Mouse (Mus musculus): ENCODE measurements around the gene Kcnip2. TPM values are rescaled to one million over a fixed set of nuclear protein-coding genes. Genes with fewer than 3 reads are reported as not detected.
A peak's percentile ranks its signal among the peaks of the same experiment; 100 is the strongest.

Gene Kcnip2
- polyA plus RNA-seq, 1 experiment from 2014 or later: 3.0 TPM

DNA sequence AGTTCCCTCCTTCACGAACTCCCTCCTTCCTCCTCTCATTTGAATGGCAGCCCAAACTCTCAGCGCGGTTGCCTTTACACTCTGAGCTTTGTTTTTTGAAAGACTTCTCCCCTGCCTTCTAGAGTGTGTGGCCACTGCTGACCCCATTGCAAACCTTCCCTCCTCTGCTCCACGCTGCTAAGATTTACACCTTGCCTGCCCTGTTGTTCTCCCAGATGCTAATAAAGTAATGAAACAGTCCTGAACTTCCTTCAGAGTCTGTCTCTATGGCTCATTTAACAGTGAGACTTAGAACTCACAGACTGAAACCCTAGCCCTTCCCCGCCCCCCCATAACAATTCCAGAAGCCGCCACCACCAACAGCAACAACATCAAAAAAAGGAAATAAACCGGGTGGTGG, 26.5 kb downstream of the Kcnip2 start:
- WGBS: 77% methylated on average over 7 of the region's 7 CpGs
- Histone ChIP-seq H3K4me1 (replicated peaks) (0 out of 2 replicates have a peak, but pooled peaks cover 4% of the 10 kb centered on the region), H3K4me2 (replicated peaks) (no peak overlapping the region), H3K27ac (no peak overlapping the region), H3K9ac (replicated peaks) (no peak overlapping the region), H3K4me3 (replicated peaks) (no peak overlapping the region), H3K36me3 (no peaks in the 10 kb centered on the region), H3K9me3 (no peaks in the 10 kb centered on the region), H3K27me3 (no peaks in the 10 kb centered on the region)
- no peak for ATAC-seq

DNA sequence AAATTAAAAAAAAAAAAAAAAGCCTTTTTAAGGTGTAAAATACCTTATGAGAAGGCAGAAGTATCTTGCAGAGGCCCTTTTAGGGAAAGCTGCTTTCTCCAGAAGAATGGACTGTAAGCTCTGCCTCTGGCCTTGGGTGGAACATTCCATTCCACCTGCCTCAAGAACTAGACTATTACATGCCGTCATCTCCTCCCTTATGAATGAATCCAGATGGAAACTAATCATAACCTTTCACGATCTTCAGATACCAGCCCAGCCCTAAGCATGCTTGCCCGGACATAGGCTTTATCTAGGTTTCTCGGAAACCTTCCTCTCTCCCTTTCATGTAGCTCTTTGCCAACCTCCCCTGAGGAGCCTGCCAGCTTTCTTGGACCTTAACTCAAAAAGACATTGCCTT, 27.5 kb downstream of the Kcnip2 start:
- no peak overlapping the region for H3K4me2 ChIP-seq (replicated peaks)
- 94% methylated on average over 4 of the region's 4 CpGs for WGBS
- H3K27me3 ChIP-seq: no peaks in the 10 kb centered on the region
- ATAC-seq: no peak
- H3K4me1 ChIP-seq (replicated peaks): peaks cover 9% of the 10 kb centered on the region
- no peaks in the 10 kb centered on the region for H3K36me3 ChIP-seq
- H3K27ac ChIP-seq: no peak overlapping the region
- no peaks in the 10 kb centered on the region for H3K9me3 ChIP-seq
- H3K4me3 ChIP-seq (replicated peaks): no peak overlapping the region
- no peak overlapping the region for H3K9ac ChIP-seq (replicated peaks)

DNA sequence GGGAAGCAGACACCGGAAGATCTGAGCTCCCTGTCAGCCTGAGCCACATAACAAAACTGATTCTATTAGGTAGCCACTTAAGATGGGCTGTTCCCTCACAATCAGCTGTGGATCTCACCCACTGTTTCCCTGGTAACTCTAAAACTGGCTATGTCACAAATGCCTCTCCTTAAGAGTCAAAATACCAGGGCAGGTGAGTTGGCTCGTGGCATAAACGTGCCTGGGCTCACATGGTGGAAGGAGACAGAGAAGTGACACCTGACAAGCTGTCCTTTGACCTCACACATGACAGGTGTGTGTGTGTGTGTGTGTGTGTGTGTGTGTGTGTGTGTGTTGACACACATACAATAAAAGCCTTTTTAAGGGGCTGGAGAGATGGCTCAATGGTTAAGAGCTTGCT, 28.4 kb downstream of the Kcnip2 start:
- H3K4me2 ChIP-seq (replicated peaks): no peak overlapping the region
- H3K4me1 ChIP-seq (replicated peaks): peaks cover 5% of the 10 kb centered on the region
- no peaks in the 10 kb centered on the region for H3K9me3 ChIP-seq
- no peak overlapping the region for H3K27ac ChIP-seq
- 74% methylated on average over 3 of the region's 3 CpGs for WGBS
- H3K9ac ChIP-seq (replicated peaks): no peak overlapping the region; the same call in 1 of the 2 replicates
- no peaks in the 10 kb centered on the region for H3K36me3 ChIP-seq
- no peak for ATAC-seq
- no peaks in the 10 kb centered on the region for H3K27me3 ChIP-seq
- no peak overlapping the region for H3K4me3 ChIP-seq (replicated peaks)

DNA sequence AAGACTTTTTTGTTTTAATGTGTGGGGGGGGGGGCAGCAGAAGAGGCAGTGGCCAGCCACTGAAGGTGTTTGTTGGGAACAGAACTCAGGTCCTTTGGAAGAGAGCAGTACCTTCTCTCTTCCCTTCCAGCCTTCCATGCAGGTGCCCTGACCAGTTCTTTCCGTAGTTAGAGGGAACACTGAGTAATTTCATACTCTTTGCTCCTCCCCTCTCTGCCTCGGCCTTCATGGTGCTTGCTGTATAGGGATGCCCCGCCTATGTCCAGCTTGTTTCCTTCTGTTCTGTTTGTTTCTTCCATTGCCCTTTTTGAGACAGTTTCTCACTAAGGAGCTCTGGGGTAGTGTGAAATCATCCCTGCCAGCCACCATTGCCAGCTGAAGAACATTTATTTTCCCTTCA, 30.4 kb downstream of the Kcnip2 start:
- no peaks in the 10 kb centered on the region for H3K27me3 ChIP-seq
- H3K27ac ChIP-seq: no peak overlapping the region
- 65% methylated on average over 3 of the region's 3 CpGs for WGBS

DNA sequence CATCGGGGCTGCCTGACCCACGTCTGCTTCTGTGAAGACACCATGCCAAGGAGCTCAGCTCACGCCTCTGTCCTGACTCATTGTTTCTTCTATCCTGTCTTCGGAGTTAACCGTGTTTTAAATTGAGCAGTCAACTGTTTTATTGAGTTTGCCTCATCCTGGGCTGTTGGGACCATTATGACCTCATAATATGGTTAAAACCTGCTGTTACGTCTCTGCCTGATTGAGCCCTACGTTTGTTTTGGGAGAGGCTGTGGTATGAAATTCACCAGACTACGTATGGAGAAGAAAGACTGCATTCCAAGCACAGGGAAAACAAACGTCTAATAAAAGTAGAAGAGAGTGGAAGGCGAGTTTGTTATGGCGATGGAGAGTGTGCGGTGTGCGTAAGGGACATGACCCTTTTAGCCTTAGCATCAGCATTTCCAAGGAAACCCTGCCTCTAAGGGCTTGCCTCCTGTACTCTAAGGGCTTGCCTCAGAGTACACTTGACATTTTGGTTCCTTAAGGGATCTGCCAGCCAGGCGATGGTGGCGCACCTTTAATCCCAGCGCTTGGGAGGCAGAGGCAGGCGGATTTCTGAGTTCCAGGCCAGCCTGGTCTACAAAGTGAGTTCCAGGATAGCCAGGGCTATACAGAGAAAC, 31.8 kb downstream of the Kcnip2 start:
- ATAC-seq: no peak
- 32% methylated on average over 17 of the region's 17 CpGs for WGBS
- Histone ChIP-seq H3K4me1 (replicated peaks) (peaks cover 38% of the 10 kb centered on the region), H3K9ac (replicated peaks) (peak overlapping the region; percentile 57; the same call in 1 of the 2 replicates), H3K4me3 (replicated peaks) (peak overlapping the region; percentile 100), H3K4me2 (replicated peaks) (peak overlapping the region; percentile 65), H3K36me3 (peaks cover 4% of the 10 kb centered on the region; the same call in 1 of the 2 replicates), H3K27me3 (no peaks in the 10 kb centered on the region), H3K27ac (peak overlapping the region; percentile 65), H3K9me3 (no peaks in the 10 kb centered on the region)

More for the DNA sequence above, 30.4 kb downstream of the Kcnip2 start:
- no peak overlapping the region for H3K9ac ChIP-seq (replicated peaks)
- ATAC-seq: no peak
- H3K4me1 ChIP-seq (replicated peaks): peaks cover 24% of the 10 kb centered on the region
- no peaks in the 10 kb centered on the region for H3K9me3 ChIP-seq
- H3K4me3 ChIP-seq (replicated peaks): no peak overlapping the region
- no peak overlapping the region for H3K4me2 ChIP-seq (replicated peaks)
- no peaks in the 10 kb centered on the region for H3K36me3 ChIP-seq

DNA sequence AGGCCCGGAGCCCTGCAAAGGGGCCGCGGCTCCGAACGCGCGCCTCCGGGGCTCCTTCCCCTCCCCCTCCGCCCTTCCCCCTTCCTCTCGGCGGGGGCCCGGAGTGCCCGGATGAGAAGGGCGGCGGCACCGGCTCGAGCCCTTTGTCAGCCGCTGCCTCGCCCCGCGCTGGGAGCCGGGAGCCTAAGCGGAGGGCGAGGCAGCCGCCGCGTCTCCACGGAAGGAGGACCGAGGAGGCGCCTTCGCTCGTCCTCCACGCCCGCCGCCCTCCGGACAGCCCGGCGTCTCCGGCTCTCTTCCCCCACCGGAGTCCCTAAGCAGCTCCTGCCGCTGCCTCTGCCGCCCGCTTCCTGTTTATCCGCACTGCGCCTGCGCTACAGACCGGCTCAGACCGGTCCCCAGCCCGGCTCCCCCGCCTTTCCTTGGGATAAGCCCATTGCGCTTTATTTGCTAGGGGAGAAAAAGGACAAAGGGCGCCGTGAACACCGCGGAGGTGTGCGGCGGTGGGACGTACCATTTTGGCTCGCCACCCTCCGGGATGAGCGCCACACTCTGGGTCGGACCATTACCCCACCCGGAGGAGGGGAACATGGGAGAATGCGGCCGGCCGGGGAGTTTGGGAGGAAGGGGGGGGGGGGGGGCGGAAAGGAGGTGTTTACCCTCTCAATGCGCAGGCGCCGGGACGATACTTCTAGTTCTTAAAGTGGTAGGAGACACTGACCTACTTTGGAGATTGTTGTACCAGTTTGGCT, 32.5 kb downstream of the Kcnip2 start, which contains the start of gene Mgea5:
Gene Mgea5 (minus strand): TSS at position 657 of the 752 bp plus-strand sequence.
- H3K9ac ChIP-seq (replicated peaks): peak within 1 kb of the TSS; percentile 99
- H3K27ac ChIP-seq: peak within 1 kb of the TSS; percentile 98
- WGBS: under 1% methylated on average over 58 of the region's 71 CpGs
- H3K4me3 ChIP-seq (replicated peaks): peak within 1 kb of the TSS; percentile 100
- peaks cover 41% of the 10 kb centered on the region for H3K4me1 ChIP-seq (replicated peaks)
- peaks cover 10% of the 10 kb centered on the region for H3K36me3 ChIP-seq
- H3K27me3 ChIP-seq: no peaks in the 10 kb centered on the region
- no peaks in the 10 kb centered on the region for H3K9me3 ChIP-seq
- ATAC-seq: peak; percentile 98
- peak within 1 kb of the TSS; percentile 65 for H3K4me2 ChIP-seq (replicated peaks)

DNA sequence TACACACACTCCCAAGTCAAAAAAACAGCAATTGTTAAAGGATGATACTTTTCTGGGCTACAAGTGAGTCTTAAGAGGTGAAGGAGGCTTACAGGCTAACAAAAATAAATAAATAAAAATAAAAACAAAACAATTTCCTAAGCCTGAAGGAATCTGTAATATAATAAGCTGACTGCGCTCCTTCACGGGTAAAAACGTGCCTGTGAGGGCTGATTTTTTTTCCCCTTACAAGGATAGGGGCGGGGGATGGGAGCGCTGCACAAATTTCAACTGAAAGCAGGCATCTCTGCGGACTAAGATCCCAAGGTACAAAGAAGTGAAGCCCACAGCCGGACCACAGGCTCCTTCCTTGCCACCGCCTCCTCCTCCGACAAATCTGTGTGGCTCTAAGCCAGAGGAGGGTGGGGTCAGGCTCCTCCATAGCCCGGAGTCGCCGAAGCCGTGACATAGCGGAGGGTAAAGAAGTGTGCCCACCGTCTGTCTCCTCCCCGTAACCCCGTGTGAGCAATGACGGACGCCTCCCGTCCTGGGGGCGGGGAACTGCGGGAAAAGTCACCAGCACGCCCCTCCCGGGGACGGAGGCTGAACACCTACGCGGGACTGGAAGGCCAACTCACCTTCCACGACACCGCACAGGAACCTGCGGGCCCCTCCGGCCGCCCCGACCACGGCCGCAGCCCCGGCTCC, 33.4 kb downstream of the Kcnip2 start:
- 1% methylated on average over 36 of the region's 36 CpGs for WGBS
- H3K4me3 ChIP-seq (replicated peaks): peak overlapping the region; percentile 100
- peaks cover 48% of the 10 kb centered on the region for H3K4me1 ChIP-seq (replicated peaks)
- peak overlapping the region; percentile 99 for H3K9ac ChIP-seq (replicated peaks)
- peak overlapping the region; percentile 98 for H3K27ac ChIP-seq
- peak; percentile 52 for ATAC-seq
- peak overlapping the region; percentile 65 for H3K4me2 ChIP-seq (replicated peaks)
- H3K27me3 ChIP-seq: no peaks in the 10 kb centered on the region
- peaks cover 19% of the 10 kb centered on the region for H3K36me3 ChIP-seq
- no peaks in the 10 kb centered on the region for H3K9me3 ChIP-seq

DNA sequence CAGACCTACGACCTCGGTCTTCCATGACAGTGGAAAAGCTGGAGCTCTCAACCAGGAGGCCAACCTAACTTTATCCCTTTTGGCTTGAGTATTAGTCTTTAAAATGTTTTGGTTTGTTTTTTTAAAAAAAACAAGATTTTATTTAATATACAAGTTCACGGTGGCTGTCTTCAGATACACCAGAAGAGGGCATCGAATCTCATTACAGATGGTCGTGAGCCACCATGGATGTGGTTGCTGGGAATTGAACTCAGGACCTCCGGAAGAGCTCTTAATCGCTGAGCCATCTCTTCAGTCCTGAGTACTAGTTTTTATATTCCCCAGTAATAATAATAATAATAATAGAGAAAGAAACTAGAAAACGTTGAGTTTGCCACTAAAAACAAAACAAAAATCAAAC, 34.2 kb downstream of the Kcnip2 start:
- peak overlapping the region; percentile 99 for H3K9ac ChIP-seq (replicated peaks)
- no peak for ATAC-seq
- WGBS: 65% methylated on average over 8 of the region's 8 CpGs
- H3K4me3 ChIP-seq (replicated peaks): peak overlapping the region; percentile 100
- no peak overlapping the region for H3K27ac ChIP-seq
- H3K9me3 ChIP-seq: no peaks in the 10 kb centered on the region
- H3K4me2 ChIP-seq (replicated peaks): peak overlapping the region; percentile 65
- peaks cover 48% of the 10 kb centered on the region for H3K4me1 ChIP-seq (replicated peaks)
- peaks cover 27% of the 10 kb centered on the region for H3K36me3 ChIP-seq
- H3K27me3 ChIP-seq: no peaks in the 10 kb centered on the region

DNA sequence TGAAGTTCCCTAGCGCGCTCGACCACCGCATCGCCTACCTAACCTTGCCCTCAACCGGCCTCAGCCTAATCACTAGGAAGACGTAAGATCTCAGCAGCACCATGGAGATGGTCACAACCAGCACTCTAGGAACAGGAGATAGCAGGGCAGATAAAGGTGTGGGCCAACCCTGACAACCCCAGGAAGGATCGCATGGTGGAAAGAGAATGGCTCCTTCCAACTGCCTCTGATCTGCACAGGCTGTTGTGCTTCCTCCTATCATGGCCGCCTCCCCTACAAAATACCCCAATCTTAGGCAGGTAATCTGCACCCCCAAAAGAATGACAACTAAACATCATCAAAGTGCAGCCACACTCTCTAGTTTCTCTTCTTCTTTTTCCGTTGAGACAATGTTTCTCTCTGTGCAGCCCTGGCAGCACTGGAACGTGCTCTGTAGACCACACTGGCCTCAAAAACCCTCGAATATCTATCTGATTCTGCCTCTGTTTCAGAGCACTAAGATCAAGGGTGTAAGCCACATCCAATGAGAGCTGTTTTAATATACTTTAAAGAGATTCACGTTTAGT, 35.4 kb downstream of the Kcnip2 start:
- H3K4me3 ChIP-seq (replicated peaks): peak overlapping the region; percentile 100
- H3K4me2 ChIP-seq (replicated peaks): peak overlapping the region; percentile 65
- WGBS: 92% methylated on average over 13 of the region's 13 CpGs
- H3K9me3 ChIP-seq: no peaks in the 10 kb centered on the region
- H3K9ac ChIP-seq (replicated peaks): peak overlapping the region; percentile 46; the same call in 1 of the 2 replicates
- no peaks in the 10 kb centered on the region for H3K27me3 ChIP-seq
- H3K4me1 ChIP-seq (replicated peaks): peaks cover 48% of the 10 kb centered on the region
- peaks cover 37% of the 10 kb centered on the region for H3K36me3 ChIP-seq
- H3K27ac ChIP-seq: no peak overlapping the region
- no peak for ATAC-seq

DNA sequence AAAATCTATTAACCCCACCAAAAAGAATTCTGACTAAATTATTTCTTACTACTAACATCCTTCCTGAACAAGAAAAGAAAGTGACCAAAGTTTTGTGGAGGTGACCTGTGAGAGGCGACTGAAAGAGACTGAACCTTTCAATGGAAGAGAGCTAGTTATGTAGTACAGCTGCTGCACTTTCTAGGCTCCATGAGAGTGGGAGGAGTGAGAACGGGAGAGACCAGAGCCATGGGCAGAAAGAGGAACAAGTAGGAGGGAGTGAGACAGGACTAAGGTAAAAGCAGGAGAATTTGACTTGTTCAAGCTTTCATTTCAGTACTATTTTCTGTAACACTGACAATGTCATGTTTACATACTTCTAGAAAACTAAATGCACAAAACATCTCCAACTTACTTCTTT, 40.4 kb downstream of the Kcnip2 start:
- no peak overlapping the region for H3K9ac ChIP-seq (replicated peaks)
- H3K27me3 ChIP-seq: no peaks in the 10 kb centered on the region
- no peak overlapping the region for H3K27ac ChIP-seq
- peaks cover 24% of the 10 kb centered on the region for H3K4me1 ChIP-seq (replicated peaks)
- peaks cover 85% of the 10 kb centered on the region for H3K36me3 ChIP-seq
- WGBS: 77% methylated on average over 2 of the region's 2 CpGs
- ATAC-seq: no peak
- no peak overlapping the region for H3K4me2 ChIP-seq (replicated peaks)
- H3K4me3 ChIP-seq (replicated peaks): no peak overlapping the region
- H3K9me3 ChIP-seq: no peaks in the 10 kb centered on the region

DNA sequence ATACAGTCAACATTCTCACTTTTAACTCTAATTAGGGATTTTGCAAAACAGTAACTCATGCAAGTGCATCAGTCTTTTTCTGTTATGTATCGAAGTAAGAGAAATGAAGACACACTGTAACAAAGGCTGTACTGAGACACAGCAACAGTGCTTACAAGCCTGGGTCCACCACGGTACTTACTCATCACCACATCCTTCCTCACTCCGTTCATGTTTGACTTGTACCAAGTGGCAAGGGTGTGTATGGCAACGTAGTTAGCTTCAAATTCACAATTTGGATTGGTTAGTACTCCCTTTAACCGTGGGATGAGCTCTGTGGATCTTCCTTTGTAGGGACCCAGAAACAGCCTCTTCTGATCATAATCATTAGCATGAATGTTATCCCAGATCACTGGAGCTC, 44.4 kb downstream of the Kcnip2 start:
- no peak overlapping the region for H3K27ac ChIP-seq
- WGBS: 94% methylated on average over 5 of the region's 5 CpGs
- peaks cover 94% of the 10 kb centered on the region for H3K36me3 ChIP-seq
- H3K4me2 ChIP-seq (replicated peaks): no peak overlapping the region
- H3K9me3 ChIP-seq: no peaks in the 10 kb centered on the region
- no peak for ATAC-seq
- H3K4me3 ChIP-seq (replicated peaks): no peak overlapping the region
- no peak overlapping the region for H3K9ac ChIP-seq (replicated peaks)
- no peaks in the 10 kb centered on the region for H3K27me3 ChIP-seq
- no peaks in the 10 kb centered on the region for H3K4me1 ChIP-seq (replicated peaks)

DNA sequence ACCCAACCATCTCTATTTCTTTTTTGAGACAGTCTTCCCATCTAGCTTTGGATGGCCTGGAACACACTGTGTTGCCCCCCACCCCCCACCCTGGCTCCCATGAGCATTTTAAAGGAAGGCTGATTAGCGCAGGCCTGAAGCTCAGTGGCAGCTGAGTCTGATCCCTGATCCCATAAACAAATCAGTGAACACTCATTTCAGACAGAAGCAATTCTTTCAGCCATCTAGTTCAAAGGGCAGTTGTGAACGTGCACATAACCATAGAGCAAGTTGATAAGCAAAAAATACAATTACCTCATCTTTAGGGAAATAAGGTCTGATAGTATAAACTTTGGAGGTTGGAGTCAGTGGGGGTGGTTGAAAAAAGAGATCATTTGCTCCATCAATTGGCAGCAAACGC, 55.1 kb downstream of the Kcnip2 start:
- Histone ChIP-seq H3K4me2 (replicated peaks) (no peak overlapping the region), H3K27ac (no peak overlapping the region), H3K9ac (replicated peaks) (no peak overlapping the region), H3K9me3 (no peaks in the 10 kb centered on the region), H3K4me3 (replicated peaks) (no peak overlapping the region), H3K4me1 (replicated peaks) (0 out of 2 replicates have a peak, but pooled peaks cover 3% of the 10 kb centered on the region), H3K27me3 (no peaks in the 10 kb centered on the region), H3K36me3 (peaks cover 89% of the 10 kb centered on the region)
- ATAC-seq: no peak
- WGBS: 96% methylated on average over 3 of the region's 3 CpGs

All from midbrain, embryonic 13.5 days (tissue).